Mouse (Mus musculus) retina, embryonic 14.5 days (tissue): ENCODE measurements around the gene Strap.

ENCODE experiments used
- DNase-seq: peaks from one replicate; pipeline ENCODE4 v3.0.0-alpha.2; 2015; ENCODE audit warnings: low spot score

The Strap gene

GRCm38 (mm10) chr6:137774166-137774565, 39.3 kb downstream of the Strap start:
- DNase-seq = no peak

- no peak for DNase-seq
Measured at GRCm38 (mm10) chr6:137775159-137775558, 40.3 kb downstream of the Strap start.

- DNase-seq = no peak
Measured at GRCm38 (mm10) chr6:137776981-137777380, 42.1 kb downstream of the Strap start.

GRCm38 (mm10) chr6:137783899-137784637, 49.2 kb downstream of the Strap start:
- DNase-seq = no peak

- no peak for DNase-seq
Measured at GRCm38 (mm10) chr6:137788976-137789590, 54.2 kb downstream of the Strap start.

GRCm38 (mm10) chr6:137789658-137790057, 54.8 kb downstream of the Strap start:
- no peak for DNase-seq

GRCm38 (mm10) chr6:137795494-137795893, 60.6 kb downstream of the Strap start:
- no peak for DNase-seq

GRCm38 (mm10) chr6:137796596-137797567, 62.0 kb downstream of the Strap start:
- peak; percentile 76 for DNase-seq

- DNase-seq = no peak
Measured at GRCm38 (mm10) chr6:137799253-137799652, 64.4 kb downstream of the Strap start.
